Mouse (Mus musculus) fat pad, adult 2 months (tissue): Measurements from ENCODE around the gene Slc35c1.

Experiments used
- DNase-seq: peaks from one replicate; pipeline ENCODE4 v3.0.0-alpha.2; 2011; ENCODE audit warnings: low read depth, low spot score; ENCODE audit errors: extremely low read depth

Slc35c1 gene

GRCm38 (mm10) chr2:92459921-92460707 is at the start of gene Slc35c1:
Gene Slc35c1, minus strand, starts transcription at chr2:92460538.
- no peak for DNase-seq

GRCm38 (mm10) chr2:92505291-92505690 is 45.0 kb upstream of the Slc35c1 start:
- no peak for DNase-seq

GRCm38 (mm10) chr2:92503421-92503820 is 43.1 kb upstream of the Slc35c1 start:
- no peak for DNase-seq

DNA sequence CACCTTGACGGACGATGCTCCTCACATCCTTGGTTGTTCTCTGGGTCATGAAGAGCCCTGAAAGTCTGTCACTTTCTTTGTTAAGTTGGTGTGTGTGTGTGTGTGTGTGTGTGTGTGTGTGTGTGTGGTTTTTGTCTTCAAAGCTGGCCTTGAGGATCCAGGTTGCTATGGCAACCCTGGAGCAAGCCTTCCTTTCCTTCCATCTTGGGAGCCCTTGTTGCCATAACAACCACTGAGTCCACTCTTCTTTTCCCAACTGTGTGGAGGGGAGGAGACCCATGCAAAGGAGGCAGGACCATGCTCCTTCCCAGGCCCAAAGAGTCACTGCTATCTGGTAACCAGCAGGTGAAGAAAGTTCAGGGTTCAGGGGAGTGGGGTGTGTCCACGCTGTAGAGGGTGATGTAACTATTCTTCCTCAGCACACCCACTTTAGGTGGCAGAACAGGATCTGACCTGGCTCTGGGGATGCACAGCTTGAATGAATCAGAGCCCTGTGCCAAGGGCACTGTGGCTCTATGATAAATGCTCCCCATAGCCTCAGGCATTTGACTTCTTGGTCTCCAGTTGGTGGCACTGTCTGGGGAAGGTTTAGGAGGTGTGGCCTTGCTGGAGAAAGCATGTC is 39.5 kb upstream of the Slc35c1 start:
- DNase-seq = peak; percentile 34

DNA sequence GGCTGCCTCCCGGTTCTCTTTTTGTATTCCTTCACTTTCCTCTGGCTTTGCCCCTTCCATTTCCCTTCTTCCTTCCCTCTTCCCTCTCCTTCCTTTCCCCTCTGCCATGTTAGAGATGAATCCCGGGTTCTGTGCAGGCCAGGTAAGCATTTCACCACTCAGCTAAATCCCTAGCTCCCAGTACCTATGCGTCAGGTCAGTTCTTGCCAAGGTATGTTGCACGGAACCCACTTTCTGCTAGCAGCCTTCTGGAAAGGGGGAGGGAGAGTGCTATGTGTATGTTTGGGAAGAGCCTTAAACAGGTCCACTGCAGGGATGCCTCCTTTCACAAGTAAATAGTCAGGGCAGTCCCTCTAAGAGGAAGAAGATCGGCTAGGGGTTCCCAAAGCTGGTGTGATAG is 36.8 kb upstream of the Slc35c1 start:
- DNase-seq = peak; percentile 64

DNA sequence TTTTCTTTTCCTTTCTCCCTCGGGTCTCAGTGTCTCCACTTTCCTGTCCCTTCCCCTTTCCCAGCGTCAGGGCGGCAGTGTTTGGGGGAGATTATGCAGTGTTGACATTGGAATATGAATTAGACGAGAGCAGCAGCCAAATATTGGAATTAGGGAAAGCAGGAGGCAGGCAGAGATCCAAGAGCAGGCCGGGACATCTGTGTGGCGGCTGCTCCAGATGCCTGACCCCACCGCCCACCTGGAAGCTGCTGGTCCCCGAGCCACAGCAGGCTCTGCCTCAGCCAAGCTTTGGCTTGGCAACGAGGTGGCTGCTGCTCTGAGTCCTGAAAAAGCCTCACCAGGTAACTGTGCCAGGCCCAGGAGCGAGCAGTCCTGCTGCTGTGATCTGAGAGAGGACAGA is 36.3 kb upstream of the Slc35c1 start:
- peak; percentile 77 for DNase-seq

DNA sequence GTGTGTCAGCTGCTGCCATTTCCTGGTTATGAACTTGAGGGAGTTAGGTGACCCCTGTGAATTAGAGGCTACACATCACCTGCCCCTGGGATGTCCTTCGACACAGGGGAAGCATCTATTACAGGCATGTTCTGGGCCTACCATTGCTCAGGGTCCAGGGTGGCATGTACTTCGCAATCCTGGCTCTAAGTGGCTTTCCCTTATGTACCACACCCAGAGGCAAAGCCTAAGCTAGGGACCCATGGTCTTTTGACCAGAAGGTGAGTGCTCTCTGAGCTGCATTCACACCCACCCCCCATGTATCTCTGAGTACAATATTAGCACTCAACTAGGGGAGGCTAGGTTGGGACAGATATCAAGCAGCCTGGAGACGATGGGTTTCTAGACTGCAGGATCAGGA is 34.6 kb upstream of the Slc35c1 start:
- no peak for DNase-seq

DNA sequence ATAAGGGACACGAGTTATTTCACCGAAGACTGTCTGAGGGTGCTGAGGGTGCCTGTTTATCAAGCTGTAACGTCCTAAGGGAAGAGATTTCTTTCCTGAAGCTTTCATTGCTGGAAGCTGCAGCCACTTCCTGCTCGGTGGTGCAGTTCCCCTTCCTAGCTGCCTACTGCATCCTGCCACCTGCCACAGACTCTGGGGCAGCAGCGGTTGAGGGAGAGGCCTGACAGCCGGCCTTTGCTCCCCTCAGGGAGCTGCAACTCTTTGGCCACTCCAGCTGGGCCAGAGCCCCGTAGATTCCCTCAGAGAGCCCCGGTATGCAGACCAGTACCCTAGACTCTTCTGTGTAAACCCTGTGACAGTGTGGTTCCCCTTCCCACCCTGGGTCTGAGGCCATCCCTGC is 34.1 kb upstream of the Slc35c1 start:
- DNase-seq = no peak

DNA sequence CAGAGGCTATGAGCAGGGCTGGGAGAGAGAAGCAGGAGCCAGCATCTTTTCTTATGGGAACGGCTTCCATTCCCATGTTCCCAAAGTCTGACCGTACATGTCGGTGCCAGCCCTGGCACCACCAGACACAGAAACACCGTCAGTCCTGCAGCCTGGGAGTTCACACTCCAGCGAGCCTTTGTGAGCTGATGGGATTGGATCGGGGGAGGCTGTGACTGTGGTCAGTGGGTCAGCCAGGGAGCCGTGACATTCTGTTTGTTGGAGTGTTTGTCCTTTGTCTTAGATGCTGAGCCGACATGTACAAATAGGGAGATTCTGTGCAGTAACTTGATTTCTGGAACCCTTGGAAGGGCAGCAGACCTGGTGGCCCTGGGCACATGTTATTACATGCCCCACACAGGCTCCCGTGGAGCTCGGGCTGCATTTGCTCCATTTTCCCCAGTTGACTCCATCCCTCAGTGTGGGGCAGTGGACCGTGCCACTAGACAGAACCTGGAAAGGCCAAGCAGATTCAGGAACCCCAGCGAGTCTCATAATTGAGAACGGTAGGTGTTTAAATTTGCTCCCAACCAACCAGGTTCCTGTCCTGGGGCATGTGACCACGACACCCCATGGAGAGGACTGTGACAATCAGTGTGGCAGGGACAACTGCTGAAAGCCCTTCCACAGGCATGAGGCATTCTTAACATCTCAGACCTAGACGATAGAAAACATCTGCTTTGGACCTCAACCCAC is 33.5 kb upstream of the Slc35c1 start:
- DNase-seq = no peak

GRCm38 (mm10) chr2:92491950-92492501 is 31.7 kb upstream of the Slc35c1 start:
- DNase-seq = no peak

DNA sequence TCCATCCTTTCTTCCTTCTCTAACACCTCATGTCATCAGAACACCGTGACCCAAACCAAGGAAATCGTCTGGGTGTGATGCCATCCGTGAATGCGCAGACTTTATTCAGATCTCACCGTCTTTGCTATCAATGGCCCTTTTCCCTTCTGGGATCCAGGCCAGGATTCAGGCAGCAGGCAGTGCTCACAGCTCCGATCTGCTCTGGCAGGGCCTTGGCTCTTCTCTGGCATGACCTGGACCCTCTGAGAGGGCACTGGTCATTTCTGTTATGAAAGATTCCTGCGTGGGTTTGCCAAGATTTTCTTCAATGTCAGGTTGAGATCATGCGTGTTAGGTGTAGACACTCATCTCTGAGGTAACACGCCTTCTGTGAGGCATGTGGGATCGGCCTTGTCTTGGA is 30.2 kb upstream of the Slc35c1 start:
- DNase-seq = no peak

DNA sequence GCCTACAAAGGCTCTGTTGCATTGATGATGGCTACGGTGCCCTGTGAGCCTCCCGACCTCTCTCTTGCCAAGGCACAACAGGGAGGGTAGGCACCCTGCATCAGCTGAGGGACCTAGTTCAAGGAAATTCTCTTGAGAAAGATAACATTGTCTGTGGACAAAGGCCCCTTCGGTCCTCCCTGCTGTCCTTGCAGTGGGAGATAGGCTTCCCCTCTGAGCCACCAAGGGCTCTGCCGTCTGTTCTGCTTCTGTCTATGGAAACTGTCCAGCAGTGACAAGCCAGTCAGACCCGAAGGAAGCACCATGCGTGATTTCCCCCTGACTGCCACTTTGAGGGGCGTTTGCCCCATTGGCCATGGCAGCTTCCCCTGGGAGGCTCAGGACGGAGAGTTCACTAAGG is 27.5 kb upstream of the Slc35c1 start:
- no peak for DNase-seq

- DNase-seq = no peak
These were observed 26.6 kb upstream of the Slc35c1 start for GRCm38 (mm10) chr2:92486911-92487310.

DNA sequence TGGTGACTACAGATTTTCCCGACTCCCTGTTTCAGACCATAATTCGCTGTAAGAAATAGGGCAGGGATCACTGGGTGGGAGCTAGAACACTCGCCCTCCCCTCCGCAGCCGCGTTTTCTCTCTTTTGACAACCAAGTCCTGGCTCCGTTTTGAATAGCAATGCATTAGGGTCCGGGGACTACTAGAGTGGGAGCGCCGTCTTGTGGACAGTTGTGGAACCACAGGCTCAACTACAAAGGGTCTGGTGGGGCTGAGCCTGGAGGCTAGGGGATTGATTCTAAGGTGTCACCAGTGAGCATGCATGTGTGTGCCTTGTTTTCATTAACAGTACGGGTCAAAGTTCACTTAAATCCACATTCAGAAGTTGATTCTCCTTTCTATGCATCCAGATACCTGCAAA is 26.1 kb upstream of the Slc35c1 start:
- DNase-seq = no peak

DNA sequence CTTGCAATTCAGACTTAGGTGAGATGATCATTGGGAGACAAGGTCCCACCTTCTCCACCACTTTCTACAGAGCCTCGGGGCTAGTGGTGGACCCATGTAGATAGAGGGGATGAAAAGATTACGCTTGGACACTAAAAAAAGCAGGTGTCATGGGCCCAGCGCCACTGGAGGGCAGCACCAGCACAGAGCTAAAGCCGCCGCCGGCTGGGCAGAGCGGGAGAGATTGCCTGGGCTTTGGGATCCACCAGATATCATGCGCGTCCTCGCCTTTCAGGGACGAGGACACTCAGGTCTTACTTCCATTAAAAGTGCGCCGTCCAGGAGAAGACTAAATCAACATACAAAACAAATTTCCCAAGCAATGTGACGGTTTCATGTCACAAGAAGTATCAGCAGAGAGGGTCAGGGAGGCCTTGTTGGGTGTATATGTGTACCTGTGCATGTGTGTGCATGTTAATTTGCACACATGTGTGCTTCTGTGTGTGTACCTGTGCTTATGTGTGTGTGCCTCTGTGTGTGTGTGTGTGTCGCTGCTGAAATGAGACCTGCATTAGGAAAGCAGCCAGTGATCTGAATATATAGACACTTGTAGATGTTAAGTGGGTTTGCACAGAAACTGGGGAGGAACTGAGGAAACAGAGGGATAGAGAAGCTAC is 25.4 kb upstream of the Slc35c1 start:
- DNase-seq = no peak

GRCm38 (mm10) chr2:92484256-92485025 is 24.1 kb upstream of the Slc35c1 start:
- DNase-seq = no peak

- DNase-seq = no peak
These were observed 23.2 kb upstream of the Slc35c1 start for GRCm38 (mm10) chr2:92483505-92483904.

- DNase-seq = no peak
These were observed 22.2 kb upstream of the Slc35c1 start for GRCm38 (mm10) chr2:92482551-92482950.

DNA sequence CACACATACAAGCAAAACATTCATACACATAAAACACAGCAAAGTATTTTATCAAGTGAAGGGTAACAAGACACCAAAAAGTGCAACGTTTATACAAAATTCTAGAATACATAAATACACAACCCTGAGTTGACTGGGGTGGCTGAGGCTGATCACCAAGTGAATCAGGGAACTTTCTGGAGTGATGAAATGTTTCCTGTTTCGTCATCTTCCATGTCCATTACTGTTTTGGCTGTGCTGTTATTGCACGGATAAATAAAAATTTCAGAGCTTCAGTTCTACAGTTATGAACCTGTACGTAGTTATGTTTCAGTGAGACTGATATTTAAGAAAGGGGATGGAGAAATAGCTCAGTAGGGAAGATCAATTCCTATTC is 18.0 kb upstream of the Slc35c1 start:
- DNase-seq = no peak

DNA sequence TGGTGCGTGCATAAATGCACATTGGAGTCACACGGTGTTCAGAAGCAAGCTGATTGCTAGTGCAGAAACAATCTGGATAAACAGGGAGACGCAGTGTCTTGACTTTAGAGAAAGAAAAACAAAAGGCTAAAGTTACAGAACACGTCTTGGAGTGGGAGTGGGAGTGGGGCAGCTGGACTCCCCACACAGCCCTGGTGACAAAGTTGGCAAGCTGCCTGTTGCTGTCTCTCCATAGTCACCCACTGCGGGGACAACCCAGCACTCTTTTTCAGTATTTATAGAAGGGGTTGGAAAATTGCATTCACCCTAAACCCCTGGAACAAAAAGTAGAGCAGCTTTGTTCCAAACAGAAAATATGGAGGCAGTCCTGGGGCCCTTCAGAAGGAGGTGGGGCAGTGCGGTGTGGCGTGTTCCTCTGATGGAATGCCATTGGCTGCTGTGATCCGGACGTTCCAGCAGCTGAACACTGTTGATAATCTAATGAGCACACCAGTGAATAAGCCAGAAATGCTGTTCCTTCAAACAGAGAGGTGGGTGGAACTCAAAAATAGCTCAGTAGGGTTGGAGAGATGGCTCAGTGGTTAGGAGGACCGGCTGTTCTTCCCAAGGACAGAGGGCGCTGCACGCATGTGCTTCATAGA is 17.5 kb upstream of the Slc35c1 start:
- no peak for DNase-seq
